ENCODE assay signal across 13 mouse cellular contexts in the genomic region with DNA sequence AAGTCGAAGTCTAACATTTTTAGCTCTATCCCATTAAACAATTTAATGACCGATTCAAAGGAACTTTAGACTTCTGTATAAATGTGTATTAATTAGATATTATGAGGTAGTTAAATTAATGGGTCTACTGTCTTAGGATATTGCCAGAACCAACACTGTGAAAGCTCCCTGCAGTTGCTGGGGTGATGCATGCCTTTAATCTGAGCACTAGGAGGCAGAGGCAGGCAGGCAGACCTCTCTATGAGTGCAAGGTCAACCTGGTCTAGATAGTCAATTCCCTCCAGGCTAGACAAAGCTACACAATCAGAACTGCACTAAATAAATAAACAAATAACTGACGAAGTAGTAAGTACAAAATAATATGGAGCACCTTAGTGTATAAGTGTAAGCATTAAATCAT. TPM values are rescaled to one million over a fixed set of nuclear protein-coding genes. Genes with fewer than 3 reads are reported as not detected.
DNase-seq lines count a peak whose midpoint lies in the region; ATAC-seq and TF ChIP-seq lines count a peak whose summit lies in the region.
"Had no signal": no experiment of that assay in that cellular context is flagged by ENCODE, and none has a peak within 500 bp of the region (broad histone marks: within the 10 kb centered on the region; RNA-seq: fewer than 3 reads in every experiment).

No protein-coding gene starts in this region.

- no peaks in the 10 kb centered on the region for H3K4me1 ChIP-seq in hindbrain, postnatal 0 days (ENCODE audit: insufficient read depth, low read length)
- H3K4me1 ChIP-seq in hindbrain, embryonic 16.5 days (ENCODE audit: control insufficient read depth, insufficient read depth, low read depth, low read length), result no peaks in the 10 kb centered on the region
- H3K4me1 ChIP-seq in lung, embryonic 14.5 days (ENCODE audit: insufficient read depth), result no peaks in the 10 kb centered on the region

- H3K4me3 ChIP-seq in hindbrain, postnatal 0 days (ENCODE audit: low read length), result no peak overlapping the region
- H3K4me3 ChIP-seq in hindbrain, embryonic 16.5 days (ENCODE audit: low read length), result no peak overlapping the region
- H3K4me3 ChIP-seq in lung, embryonic 14.5 days (ENCODE audit: low read depth, low read length), result no peak overlapping the region
- H3K4me3 ChIP-seq: embryonic facial prominence, embryonic 10.5 days; limb, embryonic 15.5 days had no signal

- no peaks in the 10 kb centered on the region for H3K27me3 ChIP-seq in hindbrain, postnatal 0 days (ENCODE audit: insufficient read depth, low read length)
- H3K27me3 ChIP-seq in hindbrain, embryonic 16.5 days (replicated peaks; ENCODE audit: control insufficient read depth, insufficient read depth, low read length), result no peaks in the 10 kb centered on the region
- no peaks in the 10 kb centered on the region for H3K27me3 ChIP-seq in lung, embryonic 14.5 days (ENCODE audit: insufficient read depth, low read length)
- H3K27me3 ChIP-seq: limb, embryonic 15.5 days had no signal

- no peak for ATAC-seq in hindbrain, postnatal 0 days
- no peak for ATAC-seq in hindbrain, embryonic 16.5 days
- no peak for ATAC-seq in lung, embryonic 14.5 days (ENCODE audit: insufficient read depth)
- ATAC-seq in activated CD4-positive, CD25-positive, alpha-beta regulatory T cell, adult 4 months, result no peak

- 83% methylated on average over 3 of the region's 3 CpGs for WGBS in hindbrain, postnatal 0 days
- 82% methylated on average over 3 of the region's 3 CpGs for WGBS in hindbrain, embryonic 16.5 days
- WGBS in lung, embryonic 14.5 days, result 62% methylated on average over 3 of the region's 3 CpGs

- H3K4me2 ChIP-seq in hindbrain, postnatal 0 days (ENCODE audit: low read depth, low read length), result no peak overlapping the region
- H3K4me2 ChIP-seq in hindbrain, embryonic 16.5 days (ENCODE audit: low read length), result no peak overlapping the region
- H3K4me2 ChIP-seq in lung, embryonic 14.5 days, result no peak overlapping the region
- H3K4me2 ChIP-seq: limb, embryonic 15.5 days had no signal

- H3K27ac ChIP-seq in hindbrain, postnatal 0 days, result no peak overlapping the region
- no peak overlapping the region for H3K27ac ChIP-seq in hindbrain, embryonic 16.5 days (ENCODE audit: low read depth, low read length)
- no peak overlapping the region for H3K27ac ChIP-seq in lung, embryonic 14.5 days (ENCODE audit: low read depth)
- H3K27ac ChIP-seq: embryonic facial prominence, embryonic 10.5 days; limb, embryonic 15.5 days had no signal

- no peak for TF ChIP-seq POLR2A in brain, embryonic 14.5 days (IDR thresholded peaks at IDR 0.05; ENCODE audit: borderline replicate concordance, extremely low read depth, insufficient read depth, insufficient read length, poor library complexity, severe bottlenecking)

- no peak for DNase-seq in hindbrain, postnatal 0 days (ENCODE audit: low spot score)
- no peak for DNase-seq in lung, embryonic 14.5 days
- no peak for DNase-seq in lung, postnatal 25 days (ENCODE audit: low spot score)
- peak; percentile 27 for DNase-seq in MN1 (ENCODE audit: low spot score)
- DNase-seq in brain, embryonic 14.5 days (ENCODE audit: low read depth), result no peak
- DNase-seq: cerebellum, adult 9-11 months; gastrocnemius, postnatal 36 days; thymus, adult 18-20 months had no signal

- TF ChIP-seq CTCF in hindbrain, postnatal 0 days (IDR thresholded peaks at IDR 0.05; ENCODE audit: low read depth), result peak; percentile 31
- peak; percentile 21; the same call in 1 of the 2 replicates for TF ChIP-seq CTCF in lung, embryonic 14.5 days (IDR thresholded peaks at IDR 0.05; ENCODE audit: low read depth)
- TF ChIP-seq CTCF in brain, embryonic 14.5 days (IDR thresholded peaks at IDR 0.05; ENCODE audit: borderline replicate concordance, extremely low read depth, insufficient read depth, insufficient read length), result peak; percentile 9; the same call in 1 of the 2 replicates

- no peaks in the 10 kb centered on the region for H3K9me3 ChIP-seq in hindbrain, postnatal 0 days (ENCODE audit: low read length)
- no peaks in the 10 kb centered on the region for H3K9me3 ChIP-seq in hindbrain, embryonic 16.5 days (ENCODE audit: control insufficient read depth, low read length)
- H3K9me3 ChIP-seq in lung, embryonic 14.5 days (ENCODE audit: low read depth, low read length), result no peaks in the 10 kb centered on the region
- H3K9me3 ChIP-seq: embryonic facial prominence, embryonic 10.5 days; limb, embryonic 15.5 days had no signal

- H3K36me3 ChIP-seq in hindbrain, postnatal 0 days (ENCODE audit: insufficient read depth, low read length), result no peaks in the 10 kb centered on the region
- H3K36me3 ChIP-seq in hindbrain, embryonic 16.5 days (ENCODE audit: control insufficient read depth, insufficient read depth, low read length), result no peaks in the 10 kb centered on the region
- H3K36me3 ChIP-seq in lung, embryonic 14.5 days (ENCODE audit: insufficient read depth), result no peaks in the 10 kb centered on the region
- H3K36me3 ChIP-seq: embryonic facial prominence, embryonic 10.5 days; limb, embryonic 15.5 days had no signal

- H3K9ac ChIP-seq in hindbrain, postnatal 0 days (replicated peaks; ENCODE audit: low read length), result no peak overlapping the region
- H3K9ac ChIP-seq in hindbrain, embryonic 16.5 days (ENCODE audit: low read depth, low read length), result no peak overlapping the region
- no peak overlapping the region for H3K9ac ChIP-seq in lung, embryonic 14.5 days
- H3K9ac ChIP-seq: limb, embryonic 15.5 days had no signal

RNA-seq across cellular contexts. Expression of a gene that starts 3.1 kb away (rescaled TPM):
- 37.2 and 37.5 TPM in 2 replicates for total RNA-seq in hindbrain, postnatal 0 days (2014; rRNA removed)
- polyA plus RNA-seq in hindbrain, postnatal 0 days (2015; fragmentation: Nextera tagmentation; extraction: Ambion mirVana), result 75.0 and 76.5 TPM in 2 replicates
- polyA plus RNA-seq in hindbrain, embryonic 16.5 days (2015; fragmentation: Nextera tagmentation; extraction: Ambion mirVana), result 40.8 and 55.5 TPM in 2 replicates
- polyA plus RNA-seq in lung, embryonic 14.5 days (2014; fragmentation: Nextera tagmentation; extraction: Ambion mirVana), result 27.4 and 28.8 TPM in 2 replicates
- 13.1 and 26.8 TPM in 2 replicates for polyA plus RNA-seq in brain, embryonic 14.5 days (2012; rRNA removed)
- not detected for polyA plus RNA-seq in activated CD4-positive, CD25-positive, alpha-beta regulatory T cell, adult 4 months (2017; shearing (Covaris generic))
- total RNA-seq: neutrophil, adult 5-6 weeks had no signal

RNA-seq across cellular contexts. Expression of a gene that starts 50.8 kb away (rescaled TPM):
- 5.0 and 8.6 TPM in 2 replicates for total RNA-seq in hindbrain, postnatal 0 days (2014; rRNA removed)
- polyA plus RNA-seq in hindbrain, postnatal 0 days (2015; fragmentation: Nextera tagmentation; extraction: Ambion mirVana), result 9.6 and 10.8 TPM in 2 replicates
- 8.4 and 9.3 TPM in 2 replicates for polyA plus RNA-seq in hindbrain, embryonic 16.5 days (2015; fragmentation: Nextera tagmentation; extraction: Ambion mirVana)
- polyA plus RNA-seq in lung, embryonic 14.5 days (2014; fragmentation: Nextera tagmentation; extraction: Ambion mirVana), result 42.5 and 46.1 TPM in 2 replicates
- 1.8 and 3.4 TPM in 2 replicates for polyA plus RNA-seq in brain, embryonic 14.5 days (2012; rRNA removed)
- not detected for polyA plus RNA-seq in activated CD4-positive, CD25-positive, alpha-beta regulatory T cell, adult 4 months (2017; shearing (Covaris generic))
- total RNA-seq: neutrophil, adult 5-6 weeks had no signal

Comparison
In these comparisons a context has a peak if more than half of its experiments do, and no peak if none do; other contexts are left out.
1. RNA of a gene that starts 3.1 kb away (polyA plus RNA-seq): 75.0 to 76.5 TPM in hindbrain, postnatal 0 days, 40.8 to 55.5 TPM in hindbrain, embryonic 16.5 days, 27.4 to 28.8 TPM in lung, embryonic 14.5 days and 13.1 to 26.8 TPM in brain, embryonic 14.5 days; not detected in activated CD4-positive, CD25-positive, alpha-beta regulatory T cell, adult 4 months; every median in the first group is over 10 times any median in the second.
2. Peak in every context shown above with its lines, with median percentiles within 50 percentile points of each other: CTCF ChIP-seq.